15 mouse cellular contexts compared by ENCODE assay signal in genomic region chr11:63569785-63570479, GRCm38 (mm10).
DNase-seq lines count a peak whose midpoint lies in the region; ATAC-seq and TF ChIP-seq lines count a peak whose summit lies in the region.
"Had no signal": no experiment of that assay in that cellular context is flagged by ENCODE, and none has a peak within 500 bp of the region (broad histone marks: within the 10 kb centered on the region; RNA-seq: fewer than 3 reads in every experiment).

No protein-coding gene starts in this region.

- no peaks in the 10 kb centered on the region for H3K36me3 ChIP-seq in heart, embryonic 12.5 days
- H3K36me3 ChIP-seq in embryonic facial prominence, embryonic 10.5 days (replicated peaks) = no peaks in the 10 kb centered on the region
- H3K36me3 ChIP-seq in kidney, embryonic 15.5 days = no peaks in the 10 kb centered on the region
- H3K36me3 ChIP-seq: heart, embryonic 15.5 days; liver, embryonic 12.5 days had no signal

- peaks cover 5% of the 10 kb centered on the region for H3K4me1 ChIP-seq in heart, embryonic 12.5 days (replicated peaks)
- peaks cover 18% of the 10 kb centered on the region for H3K4me1 ChIP-seq in embryonic facial prominence, embryonic 10.5 days
- H3K4me1 ChIP-seq in kidney, embryonic 15.5 days = peaks cover 15% of the 10 kb centered on the region; the same call in 1 of the 2 replicates
- H3K4me1 ChIP-seq: heart, embryonic 15.5 days; liver, embryonic 12.5 days; megakaryocyte, embryonic 14.5 days had no signal

- H3K4me3 ChIP-seq in heart, embryonic 12.5 days = no peak overlapping the region
- no peak overlapping the region for H3K4me3 ChIP-seq in embryonic facial prominence, embryonic 10.5 days
- H3K4me3 ChIP-seq in kidney, embryonic 15.5 days (replicated peaks) = no peak overlapping the region
- H3K4me3 ChIP-seq: heart, embryonic 15.5 days; liver, embryonic 12.5 days; megakaryocyte, embryonic 14.5 days had no signal

- DNase-seq in heart, postnatal 25 days (ENCODE audit: low spot score) = no peak
- peak; percentile 56 for DNase-seq in brain, embryonic 14.5 days (ENCODE audit: low read depth)
- DNase-seq in embryonic facial prominence, embryonic 10.5 days (ENCODE audit: low spot score) = peak; percentile 61
- no peak for DNase-seq in retina, postnatal 1 day
- DNase-seq in lung, adult 18-20 months = no peak
- DNase-seq in B cell, adult 2 months = no peak
- DNase-seq: cerebellum, adult 8-10 months; thymus, adult 2 months had no signal

- intact Hi-C loops in heart, postnatal 25 days (cut with DNase I) = no loop called here

- peaks cover 49% of the 10 kb centered on the region for H3K27me3 ChIP-seq in heart, embryonic 12.5 days (replicated peaks)
- peaks cover 33% of the 10 kb centered on the region; the same call in 1 of the 2 replicates for H3K27me3 ChIP-seq in embryonic facial prominence, embryonic 10.5 days (replicated peaks; ENCODE audit: low read depth, poor library complexity, severe bottlenecking)
- H3K27me3 ChIP-seq in kidney, embryonic 15.5 days = peaks cover 5% of the 10 kb centered on the region; the same call in 1 of the 2 replicates
- H3K27me3 ChIP-seq: liver, embryonic 12.5 days; megakaryocyte, embryonic 14.5 days had no signal

- no peak for TF ChIP-seq POLR2A in brain, embryonic 14.5 days (IDR thresholded peaks at IDR 0.05; ENCODE audit: borderline replicate concordance, extremely low read depth, insufficient read depth, insufficient read length, poor library complexity, severe bottlenecking)

- H3K9me3 ChIP-seq in heart, embryonic 12.5 days (replicated peaks) = no peaks in the 10 kb centered on the region
- no peaks in the 10 kb centered on the region for H3K9me3 ChIP-seq in embryonic facial prominence, embryonic 10.5 days
- no peaks in the 10 kb centered on the region for H3K9me3 ChIP-seq in kidney, embryonic 15.5 days (replicated peaks)
- H3K9me3 ChIP-seq: heart, embryonic 15.5 days; liver, embryonic 12.5 days had no signal

- no peak overlapping the region for H3K4me2 ChIP-seq in heart, embryonic 12.5 days
- peak overlapping the region; percentile 32; the same call in 1 of the 2 replicates for H3K4me2 ChIP-seq in kidney, embryonic 15.5 days
- H3K4me2 ChIP-seq: heart, embryonic 15.5 days; liver, embryonic 12.5 days had no signal

- no peak overlapping the region for H3K9ac ChIP-seq in heart, embryonic 12.5 days
- H3K9ac ChIP-seq in kidney, embryonic 15.5 days = no peak overlapping the region
- H3K9ac ChIP-seq: heart, embryonic 15.5 days; liver, embryonic 12.5 days had no signal

- WGBS in heart, embryonic 12.5 days = 28% methylated on average over 15 of the region's 15 CpGs
- 25% methylated on average over 15 of the region's 15 CpGs for whole genome bisulfite sequencing in embryonic facial prominence, embryonic 10.5 days
- 20% methylated on average over 15 of the region's 15 CpGs for WGBS in kidney, embryonic 15.5 days

- peak; percentile 75 for ATAC-seq in heart, embryonic 12.5 days (ENCODE audit: insufficient number of reproducible peaks, low FRiP score)
- peak; percentile 93 for ATAC-seq in kidney, embryonic 15.5 days (replicated peaks; ENCODE audit: low FRiP score)
- ATAC-seq: inflammation-experienced regulatory T-cells, adult 6 months; liver, embryonic 12.5 days; lung, postnatal 0 days had no signal

- H3K27ac ChIP-seq in heart, embryonic 12.5 days (ENCODE audit: poor library complexity, severe bottlenecking) = 0 out of 2 replicates have a peak overlapping the region, but pooled peaks have one; percentile 45
- no peak overlapping the region for H3K27ac ChIP-seq in embryonic facial prominence, embryonic 10.5 days (replicated peaks)
- H3K27ac ChIP-seq in kidney, embryonic 15.5 days = peak overlapping the region; percentile 55
- H3K27ac ChIP-seq: heart, embryonic 15.5 days; liver, embryonic 12.5 days had no signal

- no peak for TF ChIP-seq CTCF in brain, embryonic 14.5 days (IDR thresholded peaks at IDR 0.05; ENCODE audit: borderline replicate concordance, extremely low read depth, insufficient read depth, insufficient read length)

Comparison
In these comparisons a context has a peak if more than half of its experiments do, and no peak if none do; other contexts are left out.
1. DNase-seq: peak in brain, embryonic 14.5 days (single experiment) and embryonic facial prominence, embryonic 10.5 days (single experiment); none in heart, postnatal 25 days (single experiment), retina, postnatal 1 day (single experiment), lung, adult 18-20 months (0 of 2) and B cell, adult 2 months (0 of 2).